Mouse (Mus musculus) kidney, embryonic 14.5 days (tissue): ENCODE results near the gene Cacna2d3. TPM values are rescaled to one million over a fixed set of nuclear protein-coding genes. Genes with fewer than 3 reads are reported as not detected.

Source experiments
- ATAC-seq: fragments of 200-750 bp; cut with Nextera tagmentation; 2 replicates; pipeline ENCODE4 v1.8.0; 2017; ENCODE audit warnings: moderate number of reproducible peaks, mild to moderate bottlenecking, moderate TSS enrichment, moderate library complexity; ENCODE audit not compliant: low FRiP score, low TSS enrichment
- H3K27ac ChIP-seq: fragments of 300-500 bp; sonication (generic); 2 replicates; pipeline ENCODE4 v1.5.1; 2014; ENCODE audit warnings: low read depth, mild to moderate bottlenecking, low read length, moderate library complexity, mixed read lengths
- H3K27me3 ChIP-seq: fragments of 300-500 bp; sonication (generic); 2 replicates; pipeline ENCODE4 v1.6.1; 2014; ENCODE audit warnings: mild to moderate bottlenecking, low read length; ENCODE audit not compliant: control insufficient read depth, insufficient read depth
- H3K36me3 ChIP-seq: fragments of 300-500 bp; sonication (generic); 2 replicates; pipeline ENCODE4 v1.6.1; 2014; ENCODE audit warnings: low read length, mixed read lengths; ENCODE audit not compliant: control insufficient read depth, insufficient read depth
- H3K4me1 ChIP-seq: fragments of 300-500 bp; sonication (generic); 2 replicates; pipeline ENCODE4 v1.6.1; 2014; ENCODE audit warnings: low read length, mixed read lengths; ENCODE audit not compliant: control insufficient read depth, insufficient read depth
- H3K4me2 ChIP-seq: fragments of 300-500 bp; sonication (generic); replicated peaks from 2 replicates; pipeline ENCODE4 v1.6.1; 2014; ENCODE audit warnings: low read depth, mild to moderate bottlenecking, low read length
- H3K4me3 ChIP-seq: fragments of 300-500 bp; sonication (generic); 2 replicates; pipeline ENCODE4 v1.5.1; 2014; ENCODE audit warnings: mild to moderate bottlenecking, low read length
- H3K9ac ChIP-seq: fragments of 300-500 bp; sonication (generic); 2 replicates; pipeline ENCODE4 v1.6.1; 2014; ENCODE audit warnings: low read depth, mild to moderate bottlenecking, low read length, moderate library complexity
- H3K9me3 ChIP-seq: fragments of 300-500 bp; sonication (generic); 2 replicates; pipeline ENCODE4 v1.6.1; 2016; ENCODE audit warnings: low read length; ENCODE audit not compliant: control insufficient read depth
- WGBS: fragments of 180-500 bp; shearing (Covaris S2); extraction: QIAGEN DNeasy Blood & Tissue Kit; methylation state at CpG from one replicate; pipeline ENCODE4 v1.1.7; 2014; 5-methylcytosine and 5-hydroxymethylcytosine counted together
- polyA plus RNA-seq: library from polyadenylated mRNA; unstranded; fragments of >200 nt; fragmentation: Nextera tagmentation; extraction: Ambion mirVana; gene quantifications from 2 replicates; pipeline ENCODE4 v1.2.1, GENCODE M21; 2014

The Cacna2d3 gene
- polyA plus RNA-seq, 1 experiment from 2014 or later = 3.9 TPM

GRCm38 (mm10) chr14:29435203-29435602, 286.5 kb downstream of the Cacna2d3 start:
- no peak for ATAC-seq
- Histone ChIP-seq H3K9ac (no peak overlapping the region), H3K4me3 (no peak overlapping the region), H3K27ac (no peak overlapping the region), H3K36me3 (no peaks in the 10 kb centered on the region), H3K4me1 (peaks cover 5% of the 10 kb centered on the region; the same call in 1 of the 2 replicates), H3K27me3 (no peaks in the 10 kb centered on the region), H3K9me3 (no peaks in the 10 kb centered on the region), H3K4me2 (no peak overlapping the region)

GRCm38 (mm10) chr14:29433716-29434115, 287.9 kb downstream of the Cacna2d3 start:
- no peak overlapping the region for H3K4me2 ChIP-seq
- no peaks in the 10 kb centered on the region for H3K9me3 ChIP-seq
- H3K9ac ChIP-seq = no peak overlapping the region
- H3K36me3 ChIP-seq = no peaks in the 10 kb centered on the region
- ATAC-seq = no peak
- no peaks in the 10 kb centered on the region for H3K27me3 ChIP-seq
- H3K4me3 ChIP-seq = no peak overlapping the region
- no peak overlapping the region for H3K27ac ChIP-seq
- WGBS = 90% methylated on average over 3 of the region's 3 CpGs
- H3K4me1 ChIP-seq = peaks cover 5% of the 10 kb centered on the region; the same call in 1 of the 2 replicates

GRCm38 (mm10) chr14:29433076-29433714, 288.5 kb downstream of the Cacna2d3 start:
- 0 out of 2 replicates have a peak, but pooled peaks cover under 1% of the 10 kb centered on the region for H3K4me1 ChIP-seq
- H3K9ac ChIP-seq = no peak overlapping the region
- H3K27me3 ChIP-seq = no peaks in the 10 kb centered on the region
- no peak for ATAC-seq
- no peak overlapping the region for H3K4me2 ChIP-seq
- 67% methylated on average over 5 of the region's 5 CpGs for WGBS
- no peak overlapping the region for H3K4me3 ChIP-seq
- H3K9me3 ChIP-seq = no peaks in the 10 kb centered on the region
- H3K27ac ChIP-seq = no peak overlapping the region
- H3K36me3 ChIP-seq = no peaks in the 10 kb centered on the region

- Histone ChIP-seq H3K36me3 (no peaks in the 10 kb centered on the region), H3K4me1 (no peaks in the 10 kb centered on the region), H3K4me3 (no peak overlapping the region), H3K9me3 (no peaks in the 10 kb centered on the region), H3K27me3 (no peaks in the 10 kb centered on the region), H3K27ac (no peak overlapping the region), H3K4me2 (no peak overlapping the region), H3K9ac (no peak overlapping the region)
- 67% methylated on average over 2 of the region's 2 CpGs for WGBS
- no peak for ATAC-seq
Measured at GRCm38 (mm10) chr14:29429788-29430187, 291.9 kb downstream of the Cacna2d3 start.

GRCm38 (mm10) chr14:29425666-29426065, 296.0 kb downstream of the Cacna2d3 start:
- H3K36me3 ChIP-seq = no peaks in the 10 kb centered on the region
- no peak overlapping the region for H3K9ac ChIP-seq
- no peak for ATAC-seq
- 75% methylated on average over 3 of the region's 3 CpGs for WGBS
- no peaks in the 10 kb centered on the region for H3K4me1 ChIP-seq
- no peaks in the 10 kb centered on the region for H3K9me3 ChIP-seq
- no peaks in the 10 kb centered on the region for H3K27me3 ChIP-seq
- no peak overlapping the region for H3K4me2 ChIP-seq
- no peak overlapping the region for H3K4me3 ChIP-seq
- no peak overlapping the region for H3K27ac ChIP-seq

GRCm38 (mm10) chr14:29425208-29425607, 296.5 kb downstream of the Cacna2d3 start:
- no peaks in the 10 kb centered on the region for H3K36me3 ChIP-seq
- WGBS = 91% methylated on average over 3 of the region's 3 CpGs
- H3K4me3 ChIP-seq = no peak overlapping the region
- ATAC-seq = no peak
- H3K9ac ChIP-seq = no peak overlapping the region
- no peaks in the 10 kb centered on the region for H3K9me3 ChIP-seq
- H3K27me3 ChIP-seq = no peaks in the 10 kb centered on the region
- no peaks in the 10 kb centered on the region for H3K4me1 ChIP-seq
- H3K27ac ChIP-seq = no peak overlapping the region
- H3K4me2 ChIP-seq = no peak overlapping the region

- H3K27me3 ChIP-seq = no peaks in the 10 kb centered on the region
- H3K4me1 ChIP-seq = no peaks in the 10 kb centered on the region
- no peak overlapping the region for H3K4me2 ChIP-seq
- H3K9me3 ChIP-seq = no peaks in the 10 kb centered on the region
- H3K27ac ChIP-seq = no peak overlapping the region
- no peaks in the 10 kb centered on the region for H3K36me3 ChIP-seq
- no peak for ATAC-seq
- 32% methylated on average over 2 of the region's 2 CpGs for WGBS
- no peak overlapping the region for H3K9ac ChIP-seq
- H3K4me3 ChIP-seq = no peak overlapping the region
Measured at GRCm38 (mm10) chr14:29405878-29406165, 315.8 kb downstream of the Cacna2d3 start.

- no peak overlapping the region for H3K27ac ChIP-seq
- ATAC-seq = no peak
- no peaks in the 10 kb centered on the region for H3K27me3 ChIP-seq
- H3K4me1 ChIP-seq = no peaks in the 10 kb centered on the region
- H3K9me3 ChIP-seq = no peaks in the 10 kb centered on the region
- no peaks in the 10 kb centered on the region for H3K36me3 ChIP-seq
- no peak overlapping the region for H3K4me3 ChIP-seq
- H3K4me2 ChIP-seq = no peak overlapping the region
- H3K9ac ChIP-seq = no peak overlapping the region
- WGBS = 72% methylated on average over 8 of the region's 8 CpGs
Measured at GRCm38 (mm10) chr14:29405125-29405877, 316.4 kb downstream of the Cacna2d3 start.
